Mouse (Mus musculus) hindbrain, embryonic 16.5 days (tissue): ENCODE results near the gene Qrich2. TPM values are rescaled to one million over a fixed set of nuclear protein-coding genes. Genes with fewer than 3 reads are reported as not detected.
A peak's percentile ranks its signal among the peaks of the same experiment; 100 is the strongest.

Experiments used
- ATAC-seq: fragments of 200-750 bp; cut with Nextera tagmentation; 2 replicates; pipeline ENCODE4 v1.8.0; 2017; ENCODE audit warnings: moderate TSS enrichment, moderate library complexity
- H3K27ac ChIP-seq: fragments of 300-500 bp; sonication (generic); 2 replicates; pipeline ENCODE4 v1.5.1; 2014; ENCODE audit warnings: low read depth, mild to moderate bottlenecking, control low read depth, low read length, moderate library complexity
- H3K27me3 ChIP-seq: fragments of 300-500 bp; sonication (generic); replicated peaks from 2 replicates; pipeline ENCODE4 v1.6.1; 2014; ENCODE audit warnings: low read length; ENCODE audit not compliant: control insufficient read depth, insufficient read depth
- H3K36me3 ChIP-seq: fragments of 300-500 bp; sonication (generic); 2 replicates; pipeline ENCODE4 v1.6.1; 2014; ENCODE audit warnings: mild to moderate bottlenecking, low read length, moderate library complexity, mixed read lengths; ENCODE audit not compliant: control insufficient read depth, insufficient read depth
- H3K4me1 ChIP-seq: fragments of 300-500 bp; sonication (generic); 2 replicates; pipeline ENCODE4 v1.6.1; 2014; ENCODE audit warnings: low read depth, low read length; ENCODE audit not compliant: control insufficient read depth, insufficient read depth
- H3K4me2 ChIP-seq: fragments of 300-500 bp; sonication (generic); 2 replicates; pipeline ENCODE4 v1.6.1; 2014; ENCODE audit warnings: mild to moderate bottlenecking, low read length, control low read depth, moderate library complexity
- H3K4me3 ChIP-seq: fragments of 300-500 bp; sonication (generic); 2 replicates; pipeline ENCODE4 v1.5.1; 2014; ENCODE audit warnings: mild to moderate bottlenecking, low read length, control low read depth, moderate library complexity
- H3K9ac ChIP-seq: fragments of 300-500 bp; sonication (generic); 2 replicates; pipeline ENCODE4 v1.6.1; 2014; ENCODE audit warnings: low read depth, mild to moderate bottlenecking, control low read depth, low read length, moderate library complexity
- H3K9me3 ChIP-seq: fragments of 300-500 bp; sonication (generic); 2 replicates; pipeline ENCODE4 v1.6.1; 2014; ENCODE audit warnings: mild to moderate bottlenecking, low read length, moderate library complexity; ENCODE audit not compliant: control insufficient read depth
- WGBS: fragments of 180-500 bp; shearing (Covaris S2); extraction: QIAGEN DNeasy Blood & Tissue Kit; methylation state at CpG from one replicate; pipeline ENCODE4 v1.1.7; 2014; 5-methylcytosine and 5-hydroxymethylcytosine counted together
- polyA plus RNA-seq: library from polyadenylated mRNA; unstranded; fragments of >200 nt; fragmentation: Nextera tagmentation; extraction: Ambion mirVana; gene quantifications from 2 replicates; pipeline ENCODE4 v1.2.1, GENCODE M21; 2015

Gene Qrich2
- polyA plus RNA-seq, 1 experiment from 2014 or later, result 0.38 TPM

DNA sequence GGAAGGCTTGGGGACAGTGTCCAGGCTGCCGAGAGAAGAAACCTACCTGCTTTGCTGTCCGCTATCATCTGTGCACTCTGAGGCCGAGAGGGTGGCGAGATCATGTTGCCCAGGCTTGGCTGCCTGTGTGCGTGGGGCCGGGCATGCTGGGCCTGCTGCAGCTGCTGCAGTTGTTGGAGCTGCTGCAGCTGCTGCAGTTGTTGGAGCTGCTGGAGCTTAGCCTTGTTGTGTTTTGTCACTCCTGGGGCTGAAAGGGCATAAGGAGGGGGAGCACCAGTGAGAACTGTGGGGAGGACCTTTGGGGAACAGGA, 23.2 kb downstream of the Qrich2 start:
- no peaks in the 10 kb centered on the region for H3K36me3 ChIP-seq
- H3K9me3 ChIP-seq, result no peaks in the 10 kb centered on the region
- WGBS, result 79% methylated on average over 6 of the region's 6 CpGs
- H3K27ac ChIP-seq, result no peak overlapping the region
- H3K9ac ChIP-seq, result no peak overlapping the region
- no peak overlapping the region for H3K4me2 ChIP-seq
- no peak for ATAC-seq
- H3K27me3 ChIP-seq, result peaks cover 10% of the 10 kb centered on the region
- peaks cover 4% of the 10 kb centered on the region; the same call in 1 of the 2 replicates for H3K4me1 ChIP-seq
- no peak overlapping the region for H3K4me3 ChIP-seq

DNA sequence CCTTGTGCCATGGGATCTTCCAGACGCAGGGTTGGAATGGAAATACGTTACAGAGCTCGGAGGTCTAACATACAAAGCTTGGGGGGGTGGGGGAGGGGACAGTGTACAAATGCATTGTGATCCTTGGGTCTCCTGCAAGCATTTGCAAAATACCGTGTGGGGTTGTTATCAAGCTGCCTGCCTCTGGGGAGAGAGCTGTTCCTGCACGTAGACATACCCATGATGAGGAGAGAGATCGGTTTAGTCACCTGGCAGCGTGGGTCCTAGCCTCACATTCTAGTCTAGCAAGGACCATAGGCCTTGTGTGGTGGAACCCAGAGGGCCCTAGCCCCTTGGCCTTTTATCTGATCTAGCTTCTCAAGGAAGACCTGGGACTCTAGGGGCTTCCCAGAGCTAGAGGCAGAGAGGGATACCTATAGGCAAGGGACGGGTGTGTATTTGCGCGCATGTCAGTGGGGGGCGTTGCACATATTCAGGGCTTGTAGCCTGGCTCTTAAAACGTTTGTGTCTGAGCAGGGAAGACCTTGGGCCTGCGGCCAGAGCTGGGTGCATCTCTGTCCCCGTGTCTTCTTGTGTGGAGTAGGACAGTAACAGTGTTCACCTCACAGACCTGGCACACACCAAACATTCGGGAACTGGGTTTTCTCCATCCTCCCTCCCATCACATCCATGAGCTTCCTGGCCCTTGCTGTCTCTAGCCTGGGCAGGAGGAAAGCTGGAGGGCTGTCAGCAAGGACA, 23.7 kb downstream of the Qrich2 start:
- peaks cover 10% of the 10 kb centered on the region for H3K27me3 ChIP-seq
- 74% methylated on average over 15 of the region's 15 CpGs for WGBS
- no peak for ATAC-seq

DNA sequence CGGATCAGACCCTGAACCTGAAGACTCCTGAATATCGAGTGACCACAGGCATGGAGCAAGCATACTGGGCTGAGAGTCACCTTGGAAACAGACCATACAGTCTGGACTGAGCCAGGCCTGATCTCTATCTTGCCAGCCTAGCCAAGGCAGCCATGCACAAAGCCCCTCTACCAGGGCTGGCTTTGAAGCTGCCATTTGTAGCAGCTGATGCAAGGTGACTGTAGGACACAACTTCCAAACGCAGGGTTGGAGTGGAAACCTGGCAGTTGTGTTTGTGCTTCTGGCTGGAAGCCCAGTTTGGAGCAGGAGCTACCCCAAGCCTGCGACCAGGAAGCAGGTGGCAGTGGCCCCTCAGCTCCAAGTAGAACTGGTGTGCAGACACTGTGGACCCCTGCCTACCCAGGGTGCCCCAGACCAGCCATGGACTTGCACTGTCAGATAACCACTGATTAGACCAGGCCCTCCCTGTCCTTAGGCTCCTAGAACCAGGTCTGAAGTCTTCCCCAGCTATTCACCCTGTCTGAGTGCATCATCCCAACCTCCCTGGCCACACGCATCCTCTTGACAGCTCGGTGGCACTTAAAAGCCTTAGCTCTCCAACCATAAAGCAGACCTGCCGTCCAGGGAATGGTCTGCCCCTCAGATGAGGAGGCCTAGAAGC, 25.5 kb downstream of the Qrich2 start:
- Histone ChIP-seq H3K4me2 (no peak overlapping the region), H3K27me3 (no peaks in the 10 kb centered on the region), H3K9me3 (no peaks in the 10 kb centered on the region), H3K27ac (no peak overlapping the region), H3K36me3 (no peaks in the 10 kb centered on the region; the same call in 1 of the 2 replicates), H3K4me3 (no peak overlapping the region), H3K9ac (no peak overlapping the region), H3K4me1 (peaks cover 16% of the 10 kb centered on the region)
- 89% methylated on average over 7 of the region's 7 CpGs for WGBS
- no peak for ATAC-seq

More for the DNA sequence above, 23.7 kb downstream of the Qrich2 start:
- Histone ChIP-seq H3K4me1 (peaks cover 4% of the 10 kb centered on the region; the same call in 1 of the 2 replicates), H3K9me3 (no peaks in the 10 kb centered on the region), H3K9ac (no peak overlapping the region), H3K36me3 (no peaks in the 10 kb centered on the region; the same call in 1 of the 2 replicates), H3K4me3 (no peak overlapping the region), H3K4me2 (no peak overlapping the region), H3K27ac (no peak overlapping the region)

- no peak overlapping the region for H3K27ac ChIP-seq
- no peak overlapping the region for H3K4me2 ChIP-seq
- H3K4me1 ChIP-seq, result peaks cover 22% of the 10 kb centered on the region
- H3K36me3 ChIP-seq, result no peaks in the 10 kb centered on the region; the same call in 1 of the 2 replicates
- WGBS, result 89% methylated on average over 19 of the region's 19 CpGs
- no peak for ATAC-seq
- H3K9me3 ChIP-seq, result no peaks in the 10 kb centered on the region
- H3K9ac ChIP-seq, result no peak overlapping the region
- no peak overlapping the region for H3K4me3 ChIP-seq
- H3K27me3 ChIP-seq, result no peaks in the 10 kb centered on the region
Observed at GRCm38 (mm10) chr11:116439269-116440240, 26.5 kb downstream of the Qrich2 start.

DNA sequence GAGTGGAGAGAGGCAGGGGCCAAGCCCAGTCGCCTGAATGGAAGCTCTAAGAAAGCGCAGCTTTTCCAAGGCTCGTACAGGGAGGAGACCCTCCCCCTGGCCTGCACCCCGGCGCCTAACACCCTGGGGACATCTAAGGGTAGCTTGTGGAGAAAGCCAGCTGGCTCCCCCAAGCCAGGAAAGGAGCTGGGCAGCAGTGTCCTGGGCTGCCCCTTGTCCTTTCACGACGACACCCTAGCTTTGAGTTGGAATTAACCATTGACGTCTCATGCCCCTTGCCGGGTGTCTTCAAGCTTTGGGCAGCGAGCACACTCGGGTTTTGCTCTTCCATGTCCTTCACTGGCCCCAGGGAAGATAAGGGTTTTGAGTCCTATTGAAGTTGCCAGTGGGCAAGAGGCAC, 28.5 kb downstream of the Qrich2 start:
- Histone ChIP-seq H3K27ac (no peak overlapping the region), H3K4me3 (no peak overlapping the region), H3K27me3 (no peaks in the 10 kb centered on the region), H3K9me3 (no peaks in the 10 kb centered on the region), H3K9ac (no peak overlapping the region), H3K36me3 (no peaks in the 10 kb centered on the region; the same call in 1 of the 2 replicates), H3K4me2 (no peak overlapping the region), H3K4me1 (peaks cover 22% of the 10 kb centered on the region)
- no peak for ATAC-seq
- WGBS, result 75% methylated on average over 11 of the region's 11 CpGs

GRCm38 (mm10) chr11:116436725-116437331, 29.2 kb downstream of the Qrich2 start:
- peak overlapping the region; percentile 45 for H3K9ac ChIP-seq
- 54% methylated on average over 4 of the region's 4 CpGs for WGBS
- H3K27ac ChIP-seq, result no peak overlapping the region
- H3K4me3 ChIP-seq, result no peak overlapping the region
- ATAC-seq, result no peak
- H3K4me1 ChIP-seq, result peaks cover 22% of the 10 kb centered on the region
- no peaks in the 10 kb centered on the region for H3K27me3 ChIP-seq
- no peaks in the 10 kb centered on the region for H3K9me3 ChIP-seq
- no peaks in the 10 kb centered on the region; the same call in 1 of the 2 replicates for H3K36me3 ChIP-seq
- 0 out of 2 replicates have a peak overlapping the region, but pooled peaks have one; percentile 4 for H3K4me2 ChIP-seq

DNA sequence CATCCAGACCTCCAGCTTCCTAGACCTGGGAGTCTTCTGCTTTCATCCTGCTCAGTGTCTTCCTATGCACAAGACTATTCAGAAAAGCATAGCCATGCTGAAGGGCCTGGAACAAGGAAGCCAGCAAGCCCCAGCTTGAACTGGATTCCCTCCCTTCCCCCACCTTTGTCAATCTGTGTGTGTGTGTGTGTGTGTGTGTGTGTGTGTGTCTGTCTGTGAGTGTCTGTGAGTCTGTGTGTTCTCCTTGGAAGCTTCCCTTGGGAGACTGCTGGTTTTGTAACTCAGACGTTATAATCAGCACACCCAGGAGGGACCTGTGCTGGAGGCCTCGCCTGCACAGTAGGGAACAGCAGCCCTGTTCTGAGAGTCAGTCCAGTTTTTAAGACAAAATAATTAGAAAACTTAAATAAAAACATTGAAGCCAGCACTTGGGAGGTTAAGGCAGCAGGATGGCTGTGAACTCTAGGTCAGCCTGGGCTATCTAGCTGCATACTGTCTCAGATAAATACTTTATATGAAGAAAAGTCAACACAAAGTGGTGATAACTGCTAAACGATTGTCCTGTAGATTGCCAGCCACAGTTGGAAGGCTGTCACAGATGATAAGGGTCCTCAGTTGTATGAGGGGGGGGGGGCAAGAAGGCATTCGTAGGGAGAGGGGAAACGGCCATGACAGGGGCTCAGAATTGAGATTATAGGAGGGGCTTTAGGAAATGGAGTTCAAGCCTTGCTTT, 29.9 kb downstream of the Qrich2 start:
- Histone ChIP-seq H3K4me3 (no peak overlapping the region), H3K27me3 (no peaks in the 10 kb centered on the region), H3K27ac (no peak overlapping the region), H3K9me3 (no peaks in the 10 kb centered on the region), H3K4me2 (peak overlapping the region; percentile 87), H3K36me3 (no peaks in the 10 kb centered on the region; the same call in 1 of the 2 replicates), H3K4me1 (peaks cover 22% of the 10 kb centered on the region), H3K9ac (no peak overlapping the region)
- 58% methylated on average over 5 of the region's 5 CpGs for WGBS
- no peak for ATAC-seq
